Mouse (Mus musculus) midbrain, embryonic 14.5 days (tissue): Measurements from ENCODE around the gene Adss. TPM values are rescaled to one million over a fixed set of nuclear protein-coding genes. Genes with fewer than 3 reads are reported as not detected.
"Not testable (repeated sequence)": the region's sequence is repeated elsewhere in the genome, so short reads cannot be mapped to it uniquely, and the experiment has no call there.

Source experiments
- ATAC-seq: fragments of 200-750 bp; cut with Nextera tagmentation; 2 replicates; pipeline ENCODE4 v1.8.0; 2017; ENCODE audit warnings: moderate number of reproducible peaks, moderate library complexity; ENCODE audit not compliant: low FRiP score, low TSS enrichment
- DNase-seq: peaks from one replicate; pipeline ENCODE4 v3.0.0-alpha.2; 2015
- H3K27ac ChIP-seq: fragments of 300-500 bp; sonication (generic); replicated peaks from 2 replicates; pipeline ENCODE4 v1.5.1; 2014; ENCODE audit warnings: mild to moderate bottlenecking, low read depth, low read length, moderate library complexity
- H3K27me3 ChIP-seq: fragments of 300-500 bp; sonication (generic); 2 replicates; pipeline ENCODE4 v1.6.1; 2014; ENCODE audit warnings: low read length, control low read depth, mixed read lengths; ENCODE audit not compliant: control insufficient read depth, insufficient read depth
- H3K36me3 ChIP-seq: fragments of 300-500 bp; sonication (generic); 2 replicates; pipeline ENCODE4 v1.6.1; 2014; ENCODE audit warnings: low read length, control low read depth; ENCODE audit not compliant: control insufficient read depth, insufficient read depth
- H3K4me1 ChIP-seq: fragments of 300-500 bp; sonication (generic); 2 replicates; pipeline ENCODE4 v1.6.1; 2014; ENCODE audit warnings: mild to moderate bottlenecking, antibody characterized with exemption, low read length, control low read depth; ENCODE audit not compliant: control insufficient read depth, insufficient read depth
- H3K4me2 ChIP-seq: fragments of 300-500 bp; sonication (generic); 2 replicates; pipeline ENCODE4 v1.6.1; 2014; ENCODE audit warnings: mild to moderate bottlenecking, low read length, moderate library complexity
- H3K4me3 ChIP-seq: fragments of 300-500 bp; sonication (generic); replicated peaks from 2 replicates; pipeline ENCODE4 v1.5.1; 2014; ENCODE audit warnings: low read depth, low read length
- H3K9ac ChIP-seq: fragments of 300-500 bp; sonication (generic); replicated peaks from 2 replicates; pipeline ENCODE4 v1.6.1; 2014; ENCODE audit warnings: mild to moderate bottlenecking, low read length, moderate library complexity
- H3K9me3 ChIP-seq: fragments of 300-500 bp; sonication (generic); 2 replicates; pipeline ENCODE4 v1.6.1; 2016; ENCODE audit warnings: low read length, control low read depth, mixed read lengths; ENCODE audit not compliant: control insufficient read depth
- WGBS: fragments of 180-500 bp; shearing (Covaris S2); extraction: QIAGEN DNeasy Blood & Tissue Kit; methylation state at CpG from one replicate; pipeline ENCODE4 v1.1.7; 2014; 5-methylcytosine and 5-hydroxymethylcytosine counted together
- polyA plus RNA-seq: library from polyadenylated mRNA; unstranded; fragments of >200 nt; fragmentation: Nextera tagmentation; extraction: Ambion mirVana; gene quantifications from 2 replicates; pipeline ENCODE4 v1.2.1, GENCODE M21; 2014

Gene Adss
- polyA plus RNA-seq: 47.0 and 54.3 TPM in 2 replicates

- Histone ChIP-seq H3K27me3 (no peaks in the 10 kb centered on the region), H3K4me1 (peaks cover 17% of the 10 kb centered on the region), H3K9ac (peak within 1 kb of the TSS; percentile 80), H3K27ac (peak within 1 kb of the TSS; percentile 80), H3K4me2 (peak within 1 kb of the TSS; percentile 69), H3K9me3 (no peaks in the 10 kb centered on the region), H3K4me3 (peak within 1 kb of the TSS; percentile 91), H3K36me3 (no peaks in the 10 kb centered on the region)
- 1% methylated on average over 54 of the region's 64 CpGs for WGBS
- peak; percentile 99 for DNase-seq
- peak; percentile 99 for ATAC-seq
These were observed at the start of gene Adss for GRCm38 (mm10) chr1:177796193-177796939. TSS of gene Adss (minus strand) at chr1:177796511.

- H3K4me3 ChIP-seq, H3K27ac ChIP-seq, H3K36me3 ChIP-seq, ATAC-seq, H3K27me3 ChIP-seq, H3K9me3 ChIP-seq, H3K4me2 ChIP-seq, H3K9ac ChIP-seq, DNase-seq, H3K4me1 ChIP-seq: not testable (repeated sequence)
- WGBS: 54% methylated on average over 3 of the region's 3 CpGs
These were observed 49.5 kb upstream of the Adss start for GRCm38 (mm10) chr1:177845812-177846211.

GRCm38 (mm10) chr1:177827776-177828175, 31.5 kb upstream of the Adss start:
- H3K9ac ChIP-seq, ATAC-seq, H3K27ac ChIP-seq, DNase-seq, H3K4me1 ChIP-seq, H3K4me2 ChIP-seq, H3K9me3 ChIP-seq, H3K36me3 ChIP-seq, H3K4me3 ChIP-seq, H3K27me3 ChIP-seq: not testable (repeated sequence)
- 79% methylated on average over 4 of the region's 4 CpGs for WGBS

- DNase-seq: peak; percentile 40
- ATAC-seq, H3K4me3 ChIP-seq, H3K4me2 ChIP-seq, H3K36me3 ChIP-seq, H3K4me1 ChIP-seq, H3K9me3 ChIP-seq, H3K27me3 ChIP-seq, H3K27ac ChIP-seq, H3K9ac ChIP-seq: not testable (repeated sequence)
- 33% methylated on average over 1 of the region's 1 CpGs for WGBS
These were observed 10.5 kb upstream of the Adss start for GRCm38 (mm10) chr1:177806772-177807171.

- Histone ChIP-seq H3K9me3 (no peaks in the 10 kb centered on the region), H3K36me3 (no peaks in the 10 kb centered on the region), H3K27ac (no peak overlapping the region), H3K4me2 (no peak overlapping the region), H3K27me3 (no peaks in the 10 kb centered on the region), H3K4me3 (no peak overlapping the region), H3K4me1 (no peaks in the 10 kb centered on the region), H3K9ac (no peak overlapping the region)
- no peak for DNase-seq
- 89% methylated on average over 2 of the region's 2 CpGs for WGBS
- ATAC-seq: no peak
These were observed 7.2 kb upstream of the Adss start for GRCm38 (mm10) chr1:177803511-177803910.

- ATAC-seq (no peak), DNase-seq (peak; percentile 18)
- no peaks in the 10 kb centered on the region for H3K27me3 ChIP-seq
- no peak overlapping the region for H3K9ac ChIP-seq
- no peak overlapping the region for H3K4me3 ChIP-seq
- peaks cover 17% of the 10 kb centered on the region for H3K4me1 ChIP-seq
- no peaks in the 10 kb centered on the region for H3K36me3 ChIP-seq
- H3K9me3 ChIP-seq: no peaks in the 10 kb centered on the region
- H3K4me2 ChIP-seq: peak overlapping the region; percentile 69; the same call in 1 of the 2 replicates
- H3K27ac ChIP-seq: no peak overlapping the region
- 78% methylated on average over 8 of the region's 8 CpGs for WGBS
These were observed 942 bp upstream of the Adss start for GRCm38 (mm10) chr1:177797151-177797755.

GRCm38 (mm10) chr1:177795421-177796192, 704 bp downstream of the Adss start:
- Histone ChIP-seq H3K4me1 (peaks cover 17% of the 10 kb centered on the region), H3K4me2 (peak overlapping the region; percentile 69), H3K27me3 (no peaks in the 10 kb centered on the region), H3K9ac (peak overlapping the region; percentile 80), H3K4me3 (peak overlapping the region; percentile 91), H3K9me3 (no peaks in the 10 kb centered on the region), H3K27ac (peak overlapping the region; percentile 80), H3K36me3 (no peaks in the 10 kb centered on the region)
- WGBS: under 1% methylated on average over 41 of the region's 41 CpGs
- ATAC-seq (peak; percentile 49; the same call in 1 of the 2 replicates), DNase-seq (peak; percentile 70)

- 7% methylated on average over 8 of the region's 8 CpGs for WGBS
- DNase-seq: peak; percentile 9
- H3K9ac ChIP-seq: peak overlapping the region; percentile 80; the same call in 1 of the 2 replicates
These were observed 1.4 kb downstream of the Adss start for GRCm38 (mm10) chr1:177794866-177795265.

More at GRCm38 (mm10) chr1:177794866-177795265, 1.4 kb downstream of the Adss start:
- Histone ChIP-seq H3K9me3 (no peaks in the 10 kb centered on the region), H3K4me3 (peak overlapping the region; percentile 91), H3K27ac (no peak overlapping the region), H3K4me2 (peak overlapping the region; percentile 69), H3K27me3 (no peaks in the 10 kb centered on the region), H3K4me1 (peaks cover 17% of the 10 kb centered on the region), H3K36me3 (no peaks in the 10 kb centered on the region)
- no peak for ATAC-seq
